Mouse (Mus musculus) testis, adult 2 months (tissue): ENCODE measurements around the gene Wasf1.

Experiments used
- CTCF ChIP-seq: fragments of 200-500 bp; IDR thresholded peaks from 2 replicates; pipeline ENCODE4 v1.5.1; 2012; ENCODE audit warnings: low read depth, mild to moderate bottlenecking, inconsistent platforms, low read length, moderate library complexity; ENCODE audit not compliant: control insufficient read depth, insufficient read depth, insufficient replicate concordance
- POLR2A ChIP-seq: fragments of 200-500 bp; IDR thresholded peaks from 2 replicates; pipeline ENCODE4 v1.6.1; 2012; ENCODE audit warnings: low read depth, mild to moderate bottlenecking, inconsistent platforms, low read length, moderate library complexity; ENCODE audit not compliant: control insufficient read depth

DNA sequence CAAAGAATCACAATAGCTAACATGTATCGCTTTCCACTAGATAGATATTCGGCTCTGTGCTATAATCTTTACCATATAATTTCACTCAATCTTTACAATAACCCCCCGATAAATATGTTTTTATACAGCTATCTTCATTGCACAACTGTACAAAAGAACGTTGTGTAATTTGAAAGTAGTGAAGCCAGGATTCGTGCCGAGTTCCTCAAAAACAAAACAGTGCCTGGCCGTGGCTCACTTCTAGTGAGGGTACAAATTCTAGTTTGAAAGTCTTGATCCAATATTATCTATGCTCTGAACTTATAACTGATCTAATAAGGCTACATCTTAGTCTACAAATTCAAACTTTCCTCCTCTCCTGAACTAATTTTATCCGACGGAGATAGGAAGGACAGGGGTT lies 942 bp upstream of the Wasf1 start:
- TF ChIP-seq CTCF = no peak
- no peak for TF ChIP-seq POLR2A
